Mouse (Mus musculus) small intestine, adult 2 months (tissue): Measurements from ENCODE around the gene Tob2.

Source experiments
- CTCF ChIP-seq: fragments of 200-500 bp; IDR thresholded peaks from 2 replicates; pipeline ENCODE4 v1.5.1; 2012; ENCODE audit warnings: low read depth, mild to moderate bottlenecking, control low read depth, inconsistent platforms, low read length, moderate library complexity, mixed read lengths; ENCODE audit not compliant: insufficient replicate concordance, insufficient read length; ENCODE audit errors: extremely low read depth
- POLR2A ChIP-seq: fragments of 200-500 bp; IDR thresholded peaks from 2 replicates; pipeline ENCODE4 v1.6.1; 2012; ENCODE audit warnings: low read depth, mild to moderate bottlenecking, control low read depth, inconsistent platforms, low read length, moderate library complexity

- no peak for TF ChIP-seq POLR2A
- TF ChIP-seq CTCF: no peak
These were observed 26.4 kb downstream of the Tob2 start for GRCm38 (mm10) chr15:81832219-81832618.
